Mouse (Mus musculus): ENCODE measurements around the gene Fdx1l. TPM values are rescaled to one million over a fixed set of nuclear protein-coding genes. Genes with fewer than 3 reads are reported as not detected.

The Fdx1l gene
- 10 to 100 TPM; 53.6 to 58.8 TPM for total RNA-seq (2021)
- long read RNA-seq, experiment 1, transcript Fdx1l-205 (4 exons, 951 nt), result minor isoform, 5 of 34 reads
- long read RNA-seq, experiment 1, transcript Fdx1l-203 (4 exons, 681 nt), result minor isoform, 9 of 34 reads
- long read RNA-seq, experiment 1, transcript Fdx1l-201 (5 exons, 812 nt), result major isoform, 16 of 34 reads
- long read RNA-seq, experiment 1, partial matches to known transcripts, result 0 of 34 reads
- long read RNA-seq, experiment 1, other reads (novel, unspliced or antisense), result 2 of 34 reads
- long read RNA-seq, experiment 2, transcript Fdx1l-204 (3 exons, 633 nt), result minor isoform, 6 of 82 reads
- long read RNA-seq, experiment 2, transcript Fdx1l-205 (4 exons, 951 nt), result minor isoform, 21 of 82 reads
- long read RNA-seq, experiment 2, transcript Fdx1l-201 (5 exons, 812 nt), result major isoform, 31 of 82 reads
- long read RNA-seq, experiment 2, transcript Fdx1l-203 (4 exons, 681 nt), result minor isoform, 22 of 82 reads
- long read RNA-seq, experiment 2, partial matches to known transcripts, result 0 of 82 reads
- long read RNA-seq, experiment 2, other reads (novel, unspliced or antisense), result 2 of 82 reads

- peak; percentile 88 to 94 for DNase-seq (ENCODE audit: low spot score in 2 of 2)
Observed at GRCm38 (mm10) chr9:21073044-21073840, at the start of gene Fdx1l, which contains the start of gene Gm49373. Gene Fdx1l, minus strand, starts transcription at chr9:21073614. Gene Gm49373, minus strand, starts transcription at chr9:21073096.

- no peak for DNase-seq (ENCODE audit: low spot score in 2 of 2)
Observed at GRCm38 (mm10) chr9:21121483-21121882, 48.1 kb upstream of the Fdx1l start.

GRCm38 (mm10) chr9:21117073-21117472 is 43.7 kb upstream of the Fdx1l start:
- no peak for DNase-seq (ENCODE audit: low spot score in 2 of 2)

GRCm38 (mm10) chr9:21115105-21115504 is 41.7 kb upstream of the Fdx1l start:
- DNase-seq (ENCODE audit: low spot score in 2 of 2), result no peak

GRCm38 (mm10) chr9:21114190-21114589 is 40.8 kb upstream of the Fdx1l start:
- no peak for DNase-seq (ENCODE audit: low spot score in 2 of 2)

GRCm38 (mm10) chr9:21113751-21114150 is 40.3 kb upstream of the Fdx1l start:
- DNase-seq (ENCODE audit: low spot score in 2 of 2), result no peak

- DNase-seq (ENCODE audit: low spot score in 2 of 2), result no peak
Observed at GRCm38 (mm10) chr9:21107607-21108237, 34.3 kb upstream of the Fdx1l start.

GRCm38 (mm10) chr9:21105760-21106564 is 32.5 kb upstream of the Fdx1l start:
- no peak for DNase-seq (ENCODE audit: low spot score in 2 of 2)

GRCm38 (mm10) chr9:21104814-21105213 is 31.4 kb upstream of the Fdx1l start:
- no peak for DNase-seq (ENCODE audit: low spot score in 2 of 2)

GRCm38 (mm10) chr9:21102076-21102475 is 28.7 kb upstream of the Fdx1l start:
- no peak for DNase-seq (ENCODE audit: low spot score in 2 of 2)

- no peak for DNase-seq (ENCODE audit: low spot score in 2 of 2)
Observed at GRCm38 (mm10) chr9:21100447-21101161, 27.2 kb upstream of the Fdx1l start.

- DNase-seq (ENCODE audit: low spot score in 2 of 2), result peak; percentile 29 to 48
Observed at GRCm38 (mm10) chr9:21097793-21098192, 24.4 kb upstream of the Fdx1l start.

- DNase-seq (ENCODE audit: low spot score in 2 of 2), result no peak
Observed at GRCm38 (mm10) chr9:21095958-21096357, 22.5 kb upstream of the Fdx1l start.

GRCm38 (mm10) chr9:21093423-21093822 is 20.0 kb upstream of the Fdx1l start:
- no peak for DNase-seq (ENCODE audit: low spot score in 2 of 2)

- peak; percentile 97 to 98 for DNase-seq (ENCODE audit: low spot score in 2 of 2)
Observed at GRCm38 (mm10) chr9:21091707-21092320, 18.4 kb upstream of the Fdx1l start, which contains the start of the genes Gm38431 and Raver1. Gene Gm38431, minus strand, starts transcription at chr9:21091997. Gene Raver1, minus strand, starts transcription at chr9:21092008.

GRCm38 (mm10) chr9:21090972-21091706 is 17.7 kb upstream of the Fdx1l start:
- peak in 1 of 2 experiments; percentile 22 for DNase-seq (ENCODE audit: low spot score in 2 of 2)

- no peak for DNase-seq (ENCODE audit: low spot score in 2 of 2)
Observed at GRCm38 (mm10) chr9:21090537-21090936, 17.1 kb upstream of the Fdx1l start.

- no peak for DNase-seq (ENCODE audit: low spot score in 2 of 2)
Observed at GRCm38 (mm10) chr9:21083324-21083723, 9.9 kb upstream of the Fdx1l start.
